Mouse (Mus musculus) heart, embryonic 13.5 days (tissue): ENCODE results near the gene Iqck. TPM values are rescaled to one million over a fixed set of nuclear protein-coding genes. Genes with fewer than 3 reads are reported as not detected.

ENCODE experiments used
- ATAC-seq: fragments of 200-750 bp; cut with Nextera tagmentation; 2 replicates; pipeline ENCODE4 v1.8.0; 2017; ENCODE audit warnings: moderate TSS enrichment; ENCODE audit not compliant: insufficient number of reproducible peaks, low FRiP score, low TSS enrichment; ENCODE audit errors: extremely low read depth
- H3K27ac ChIP-seq: fragments of 300-500 bp; sonication (generic); replicated peaks from 2 replicates; pipeline ENCODE4 v1.5.1; 2015; ENCODE audit warnings: moderate library complexity, mild to moderate bottlenecking, inconsistent platforms
- H3K27me3 ChIP-seq: fragments of 300-500 bp; sonication (generic); replicated peaks from 2 replicates; pipeline ENCODE4 v1.6.1; 2015; ENCODE audit warnings: mild to moderate bottlenecking, inconsistent platforms
- H3K36me3 ChIP-seq: fragments of 300-500 bp; sonication (generic); 2 replicates; pipeline ENCODE4 v1.6.1; 2015; ENCODE audit warnings: mild to moderate bottlenecking, inconsistent platforms
- H3K4me1 ChIP-seq: fragments of 300-500 bp; sonication (generic); 2 replicates; pipeline ENCODE4 v1.6.1; 2015; ENCODE audit warnings: inconsistent platforms
- H3K4me2 ChIP-seq: fragments of 300-500 bp; sonication (generic); 2 replicates; pipeline ENCODE4 v1.6.1; 2015; ENCODE audit warnings: inconsistent platforms, mild to moderate bottlenecking, moderate library complexity
- H3K4me3 ChIP-seq: fragments of 300-500 bp; sonication (generic); 2 replicates; pipeline ENCODE4 v1.5.1; 2015; ENCODE audit warnings: moderate library complexity, mild to moderate bottlenecking, inconsistent platforms
- H3K9ac ChIP-seq: fragments of 300-500 bp; sonication (generic); 2 replicates; pipeline ENCODE4 v1.6.1; 2015; ENCODE audit warnings: inconsistent platforms, mild to moderate bottlenecking, moderate library complexity
- H3K9me3 ChIP-seq: fragments of 300-500 bp; sonication (generic); 2 replicates; pipeline ENCODE4 v1.6.1; 2016; ENCODE audit warnings: inconsistent platforms
- WGBS: fragments of 180-500 bp; shearing (Covaris S2); methylation state at CpG from one replicate; pipeline ENCODE4 v1.1.7; 2015; ENCODE audit warnings: mixed read lengths; 5-methylcytosine and 5-hydroxymethylcytosine counted together
- polyA plus RNA-seq: library from polyadenylated mRNA; unstranded; fragments of >200 nt; fragmentation: Nextera tagmentation; extraction: Ambion mirVana; gene quantifications from 2 replicates; pipeline ENCODE4 v1.2.1, GENCODE M21; 2015

Iqck gene
- polyA plus RNA-seq, 1 experiment from 2014 or later = 0.96 TPM

DNA sequence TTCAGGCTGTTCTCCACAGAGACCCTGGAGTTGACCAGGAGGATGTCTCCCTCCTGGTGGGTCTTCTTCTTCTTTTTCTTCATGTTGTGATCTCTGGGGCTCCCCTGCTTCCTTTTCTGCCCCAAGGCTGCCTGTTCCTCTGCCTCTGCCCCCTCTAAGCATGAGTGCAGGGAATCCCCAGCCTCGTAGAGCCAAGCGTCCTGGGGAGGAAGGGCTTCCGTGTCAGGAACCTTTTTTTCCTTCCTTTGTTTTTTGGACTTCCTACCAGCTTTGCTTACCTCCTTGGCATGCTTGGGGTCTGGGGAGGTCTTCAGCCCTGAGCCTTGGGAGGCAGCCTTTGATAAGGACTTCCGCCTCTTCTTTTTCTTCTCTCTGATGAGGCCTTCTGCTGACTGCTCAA, 2.9 kb upstream of the Iqck start:
- peaks cover 60% of the 10 kb centered on the region for H3K36me3 ChIP-seq
- 72% methylated on average over 4 of the region's 4 CpGs for WGBS
- no peaks in the 10 kb centered on the region for H3K27me3 ChIP-seq
- H3K9me3 ChIP-seq = no peaks in the 10 kb centered on the region
- H3K4me1 ChIP-seq = peaks cover 71% of the 10 kb centered on the region
- no peak overlapping the region for H3K4me3 ChIP-seq
- no peak overlapping the region for H3K9ac ChIP-seq
- no peak overlapping the region for H3K27ac ChIP-seq
- no peak overlapping the region for H3K4me2 ChIP-seq
- ATAC-seq = no peak

- Histone ChIP-seq H3K36me3 (peaks cover 41% of the 10 kb centered on the region), H3K9ac (peak overlapping the region; percentile 90), H3K4me3 (peak overlapping the region; percentile 92), H3K4me1 (peaks cover 53% of the 10 kb centered on the region), H3K9me3 (no peaks in the 10 kb centered on the region), H3K27me3 (no peaks in the 10 kb centered on the region), H3K4me2 (peak overlapping the region; percentile 93), H3K27ac (no peak overlapping the region)
- WGBS = 25% methylated on average over 3 of the region's 3 CpGs
- ATAC-seq = no peak
These were observed 946 bp upstream of the Iqck start for GRCm38 (mm10) chr7:118854606-118855005.

DNA sequence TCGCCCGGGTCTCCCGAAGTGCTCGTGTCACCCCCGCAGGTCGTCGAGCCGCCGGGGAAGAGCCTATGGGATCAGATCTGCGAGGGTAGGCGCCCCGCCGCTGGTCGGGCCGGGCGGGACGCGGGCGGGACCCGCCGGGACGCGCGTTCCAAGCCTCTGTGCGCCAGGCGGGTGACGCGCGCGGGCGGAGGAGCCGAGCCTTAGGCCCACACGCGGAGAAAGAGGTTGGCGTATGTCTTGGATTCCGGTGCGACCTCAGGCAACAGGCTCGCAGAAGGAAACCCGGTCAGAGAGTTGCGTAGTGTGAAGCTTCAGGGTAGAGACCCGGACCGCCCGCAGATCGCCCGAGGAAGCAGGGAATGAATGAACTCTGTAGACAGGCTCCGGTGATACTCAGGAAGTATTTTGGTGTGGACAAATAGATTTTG, 339 bp downstream of the Iqck start, which contains the start of gene Knop1:
Gene Knop1 (minus strand): TSS at position 378 of the 428 bp plus-strand sequence.
- H3K4me2 ChIP-seq = peak within 1 kb of the TSS; percentile 93
- under 1% methylated on average over 46 of the region's 46 CpGs for WGBS

DNA sequence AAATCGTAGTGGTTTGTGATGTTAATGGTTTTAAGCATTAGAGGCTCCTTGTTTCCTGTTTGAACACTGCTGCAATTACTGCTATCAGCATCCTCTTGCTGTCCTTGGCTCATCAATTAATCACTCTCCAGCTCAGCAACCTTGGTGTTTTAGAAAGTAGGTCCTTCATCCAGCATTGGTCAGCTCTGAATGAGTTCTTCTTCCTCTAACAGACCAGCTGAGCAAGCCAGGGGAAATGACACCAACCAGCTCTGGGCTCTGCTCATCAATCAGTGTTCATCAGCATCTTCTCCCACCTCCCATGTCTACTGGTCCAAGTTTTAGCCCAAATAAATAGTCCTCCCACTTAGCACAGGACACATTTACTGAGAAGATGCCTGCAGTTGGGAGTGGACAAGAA, 3.1 kb downstream of the Iqck start:
- H3K36me3 ChIP-seq = peaks cover 3% of the 10 kb centered on the region; the same call in 1 of the 2 replicates
- no peaks in the 10 kb centered on the region for H3K27me3 ChIP-seq
- H3K4me1 ChIP-seq = peaks cover 21% of the 10 kb centered on the region
- H3K9me3 ChIP-seq = no peaks in the 10 kb centered on the region
- WGBS = 80% methylated on average over 1 of the region's 1 CpGs
- no peak for ATAC-seq
- H3K9ac ChIP-seq = no peak overlapping the region
- no peak overlapping the region for H3K4me2 ChIP-seq
- H3K4me3 ChIP-seq = no peak overlapping the region
- H3K27ac ChIP-seq = no peak overlapping the region

More for the DNA sequence above, 339 bp downstream of the Iqck start, which contains the start of gene Knop1:
- H3K9me3 ChIP-seq = no peaks in the 10 kb centered on the region
- peak; percentile 51; the same call in 1 of the 2 replicates for ATAC-seq
- peaks cover 28% of the 10 kb centered on the region for H3K36me3 ChIP-seq
- H3K4me1 ChIP-seq = peaks cover 41% of the 10 kb centered on the region
- peak within 1 kb of the TSS; percentile 90 for H3K9ac ChIP-seq
- peak within 1 kb of the TSS; percentile 92 for H3K4me3 ChIP-seq
- peak within 1 kb of the TSS; percentile 59 for H3K27ac ChIP-seq
- H3K27me3 ChIP-seq = no peaks in the 10 kb centered on the region

- Histone ChIP-seq H3K27ac (no peak overlapping the region), H3K4me3 (no peak overlapping the region)
- ATAC-seq = no peak
These were observed 9.8 kb downstream of the Iqck start for GRCm38 (mm10) chr7:118865362-118865761.

GRCm38 (mm10) chr7:118879466-118880029, 24.0 kb downstream of the Iqck start:
- Histone ChIP-seq H3K27ac (no peak overlapping the region), H3K27me3 (no peaks in the 10 kb centered on the region), H3K9ac (no peak overlapping the region), H3K4me3 (no peak overlapping the region), H3K9me3 (no peaks in the 10 kb centered on the region), H3K4me2 (no peak overlapping the region), H3K36me3 (no peaks in the 10 kb centered on the region), H3K4me1 (peaks cover 16% of the 10 kb centered on the region)
- 85% methylated on average over 3 of the region's 3 CpGs for WGBS
- no peak for ATAC-seq

More at GRCm38 (mm10) chr7:118865362-118865761, 9.8 kb downstream of the Iqck start:
- Histone ChIP-seq H3K27me3 (no peaks in the 10 kb centered on the region), H3K9ac (no peak overlapping the region), H3K36me3 (no peaks in the 10 kb centered on the region), H3K9me3 (no peaks in the 10 kb centered on the region), H3K4me1 (no peaks in the 10 kb centered on the region), H3K4me2 (no peak overlapping the region)
- 60% methylated on average over 2 of the region's 2 CpGs for whole genome bisulfite sequencing

DNA sequence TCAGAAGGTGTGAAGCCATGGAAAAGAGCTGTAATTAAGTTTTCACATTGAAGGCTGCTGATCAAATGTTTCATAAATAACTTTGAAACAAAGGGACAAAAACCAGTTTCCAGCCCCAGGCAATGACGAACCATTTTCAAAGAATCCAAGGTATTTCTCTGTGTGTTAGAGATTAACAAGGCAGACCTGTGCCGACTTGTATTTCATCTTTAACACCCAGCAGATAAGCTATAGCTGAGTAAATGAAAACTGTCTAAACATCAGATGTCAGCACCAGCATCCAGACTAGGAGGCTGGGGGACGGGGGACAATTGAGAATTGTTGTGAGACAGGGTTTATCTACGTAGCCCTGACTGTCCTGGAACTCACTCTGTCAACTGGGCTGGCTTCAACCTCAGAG, 28.4 kb downstream of the Iqck start:
- Histone ChIP-seq H3K4me3 (no peak overlapping the region), H3K4me1 (peaks cover 17% of the 10 kb centered on the region), H3K27me3 (no peaks in the 10 kb centered on the region), H3K9ac (no peak overlapping the region), H3K36me3 (no peaks in the 10 kb centered on the region), H3K27ac (no peak overlapping the region), H3K9me3 (no peaks in the 10 kb centered on the region), H3K4me2 (no peak overlapping the region)
- WGBS = 42% methylated on average over 4 of the region's 4 CpGs
- ATAC-seq = no peak

GRCm38 (mm10) chr7:118884969-118885368, 29.4 kb downstream of the Iqck start:
- no peaks in the 10 kb centered on the region for H3K27me3 ChIP-seq
- no peak overlapping the region for H3K4me3 ChIP-seq
- 64% methylated on average over 4 of the region's 4 CpGs for WGBS
- no peak overlapping the region for H3K27ac ChIP-seq
- H3K9ac ChIP-seq = no peak overlapping the region
- H3K4me2 ChIP-seq = no peak overlapping the region
- no peak for ATAC-seq
- H3K4me1 ChIP-seq = peaks cover 19% of the 10 kb centered on the region
- no peaks in the 10 kb centered on the region for H3K9me3 ChIP-seq
- no peaks in the 10 kb centered on the region for H3K36me3 ChIP-seq

GRCm38 (mm10) chr7:118887303-118888055, 31.9 kb downstream of the Iqck start:
- WGBS = 53% methylated on average over 6 of the region's 6 CpGs
- H3K4me1 ChIP-seq = peaks cover 18% of the 10 kb centered on the region
- H3K9me3 ChIP-seq = no peaks in the 10 kb centered on the region
- no peak overlapping the region for H3K27ac ChIP-seq
- no peak overlapping the region for H3K4me3 ChIP-seq
- no peak overlapping the region for H3K4me2 ChIP-seq
- no peaks in the 10 kb centered on the region for H3K27me3 ChIP-seq
- H3K36me3 ChIP-seq = no peaks in the 10 kb centered on the region
- ATAC-seq = no peak
- no peak overlapping the region for H3K9ac ChIP-seq

GRCm38 (mm10) chr7:118889046-118889680, 33.6 kb downstream of the Iqck start:
- Histone ChIP-seq H3K9ac (no peak overlapping the region), H3K4me3 (no peak overlapping the region), H3K9me3 (no peaks in the 10 kb centered on the region), H3K4me2 (no peak overlapping the region), H3K27ac (no peak overlapping the region), H3K27me3 (no peaks in the 10 kb centered on the region), H3K4me1 (peaks cover 3% of the 10 kb centered on the region; the same call in 1 of the 2 replicates), H3K36me3 (no peaks in the 10 kb centered on the region)
- no peak for ATAC-seq
- 22% methylated on average over 3 of the region's 3 CpGs for WGBS
